Comparison of ENCODE assay signal across 8 mouse cellular contexts in genomic region chr14:40966392-40966861, GRCm38 (mm10). TPM values are rescaled to one million over a fixed set of nuclear protein-coding genes. Genes with fewer than 3 reads are reported as not detected.
A peak's percentile ranks its signal among the peaks of the same experiment; 100 is the strongest.
DNase-seq lines count a peak whose midpoint lies in the region; ATAC-seq and TF ChIP-seq lines count a peak whose summit lies in the region.

TSS of gene Tspan14 (minus strand) at chr14:40966807.

- peak within 1 kb of the TSS; percentile 91 for H3K9ac ChIP-seq in hindbrain, postnatal 0 days (replicated peaks; ENCODE audit: low read length)

- peak within 1 kb of the TSS; percentile 86 for H3K27ac ChIP-seq in hindbrain, postnatal 0 days
- peak within 1 kb of the TSS; percentile 91 for H3K27ac ChIP-seq in macrophage

- peaks cover 49% of the 10 kb centered on the region for H3K79me2 ChIP-seq in macrophage (ENCODE audit: inconsistent target)

- H3K4me3 ChIP-seq in hindbrain, postnatal 0 days (ENCODE audit: low read length): peak within 1 kb of the TSS; percentile 97
- H3K4me3 ChIP-seq in macrophage (ENCODE audit: inconsistent target): peak within 1 kb of the TSS; percentile 95

- peaks cover 15% of the 10 kb centered on the region for H3K4me1 ChIP-seq in hindbrain, postnatal 0 days (ENCODE audit: insufficient read depth, low read length)

- H3K36me3 ChIP-seq in hindbrain, postnatal 0 days (ENCODE audit: insufficient read depth, low read length): no peaks in the 10 kb centered on the region
- H3K36me3 ChIP-seq in macrophage (ENCODE audit: inconsistent target): no peaks in the 10 kb centered on the region

- TF ChIP-seq CTCF in hindbrain, postnatal 0 days (IDR thresholded peaks at IDR 0.05; ENCODE audit: low read depth): no peak

- ATAC-seq in activated CD4-positive, CD25-positive, alpha-beta regulatory T cell, adult 4 months: peak; percentile 24
- ATAC-seq in hindbrain, postnatal 0 days: no peak; the same call in none of the 2 replicates

- H3K9me3 ChIP-seq in hindbrain, postnatal 0 days (ENCODE audit: low read length): no peaks in the 10 kb centered on the region

- H3K4me2 ChIP-seq in hindbrain, postnatal 0 days (ENCODE audit: low read depth, low read length): peak within 1 kb of the TSS; percentile 76

- peak in 1 of 2 experiments; percentile 42 for DNase-seq in layer of hippocampus, adult 18-20 months (ENCODE audit: low spot score in 2 of 2)
- DNase-seq in layer of hippocampus, adult 9-11 months: no peak
- no peak for DNase-seq in frontal cortex, adult 2 months (ENCODE audit: extremely low spot score in 1 of 2, low spot score in 1 of 2)
- no peak for DNase-seq in hindbrain, postnatal 0 days (ENCODE audit: low spot score)
- DNase-seq in thymus, postnatal 14 days: peak; percentile 84
- DNase-seq in kidney, adult 11 months: no peak

- no peaks in the 10 kb centered on the region; the same call in 1 of the 2 replicates for H3K27me3 ChIP-seq in hindbrain, postnatal 0 days (ENCODE audit: insufficient read depth, low read length)

- 1% methylated on average over 51 of the region's 54 CpGs for WGBS in hindbrain, postnatal 0 days
- under 1% methylated on average over 50 of the region's 54 CpGs for WGBS in macrophage (ENCODE audit: missing documents)

RNA-seq across cellular contexts. Expression of gene Tspan14, which starts in this region (rescaled TPM):
- total RNA-seq in layer of hippocampus, adult 18-20 months (2021): 10 to 100 TPM; 30.5 to 33.7 TPM
- 10 to 100 TPM; 56.8 to 58.3 TPM for polyA plus RNA-seq in activated CD4-positive, CD25-positive, alpha-beta regulatory T cell, adult 4 months (2017; shearing (Covaris generic))
- 46.4 and 47.7 TPM in 2 replicates for polyA plus RNA-seq in frontal cortex, adult 2 months (2012; rRNA removed)
- total RNA-seq in hindbrain, postnatal 0 days (2014; rRNA removed): 38.2 and 39.2 TPM in 2 replicates
- 30.4 and 35.2 TPM in 2 replicates for polyA plus RNA-seq in hindbrain, postnatal 0 days (2015; fragmentation: Nextera tagmentation; extraction: Ambion mirVana)
- 10 to 100 TPM; 13.5 to 89.6 (median 60.6) TPM for total RNA-seq in macrophage (2018; cell fraction: chromatin; rRNA removed)
- total RNA-seq in macrophage (2018; cell fraction: cytosol; rRNA removed): 10 to 100 TPM; 26.7 to 98.5 (median 51.9) TPM
- total RNA-seq in macrophage (2018; cell fraction: nucleus; rRNA removed): 100 to 1,000 TPM in 4 of 26 experiments, 10 to 100 TPM in 22; 29.7 to 119 (median 77.9) TPM
- polyA plus RNA-seq in macrophage (2018): 51.5 to 93.5 TPM (median 73.8 TPM) in 3 replicates
